Mouse (Mus musculus): ENCODE results near the gene Hal.
"Not testable (repeated sequence)": the region's sequence is repeated elsewhere in the genome, so short reads cannot be mapped to it uniquely, and the experiment has no call there.

- not testable (repeated sequence) for TF ChIP-seq POLR2A (IDR thresholded peaks at IDR 0.05; ENCODE audit: low read depth, low read length); CTCF (conservative IDR thresholded peaks at IDR 0.05; ENCODE audit: insufficient read depth, insufficient read length, low read depth, low read length)
Observed at GRCm38 (mm10) chr10:93557971-93558370, 69.4 kb downstream of the Hal start.
